Mouse (Mus musculus) gastrocnemius, postnatal 36 days (tissue): ENCODE data around the gene Prpf8. TPM values are rescaled to one million over a fixed set of nuclear protein-coding genes. Genes with fewer than 3 reads are reported as not detected.

Experiments
- DNase-seq, 2 experiments: peaks; one replicate each; pipeline ENCODE4 v3.0.0; 2022
- intact Hi-C: fragments of 180-260 bp; cut with DNase I; formaldehyde crosslinking; loops from one replicate; pipeline ENCODE4 v1.15.1; 2025
- total RNA-seq, 2 experiments: library from RNA; stranded (reverse); gene quantifications; 2 replicates each; pipeline ENCODE4 v1.2.3; 2021

Prpf8 gene
- total RNA-seq, 2 experiments from 2014 or later: 56.1 to 64.1 TPM

- DNase-seq: peak; percentile 88 to 89
- intact Hi-C loops: no loop called here
Measured at GRCm38 (mm10) chr11:75531469-75532242, 45.0 kb downstream of the Prpf8 start, which contains the start of gene Slc43a2. Gene Slc43a2, plus strand, starts transcription at chr11:75531694.

- no peak for DNase-seq
- intact Hi-C loops: no loop called here
Measured at GRCm38 (mm10) chr11:75532340-75533277, 46.0 kb downstream of the Prpf8 start.

GRCm38 (mm10) chr11:75533314-75534015 is 46.8 kb downstream of the Prpf8 start:
- intact Hi-C loops: no loop called here
- no peak for DNase-seq

- intact Hi-C loops: no loop called here
- DNase-seq: no peak
Measured at GRCm38 (mm10) chr11:75534286-75535033, 47.8 kb downstream of the Prpf8 start.

GRCm38 (mm10) chr11:75535106-75535795 is 48.6 kb downstream of the Prpf8 start:
- intact Hi-C loops: no loop called here
- DNase-seq: no peak

GRCm38 (mm10) chr11:75536255-75537024 is 49.8 kb downstream of the Prpf8 start:
- no peak for DNase-seq
- intact Hi-C loops: no loop called here

- intact Hi-C loops: no loop called here
Measured at GRCm38 (mm10) chr11:75537025-75537414, 50.4 kb downstream of the Prpf8 start.

GRCm38 (mm10) chr11:75537491-75538183 is 51.0 kb downstream of the Prpf8 start:
- no peak for DNase-seq
- intact Hi-C loops: no loop called here

More at GRCm38 (mm10) chr11:75537025-75537414, 50.4 kb downstream of the Prpf8 start:
- no peak for DNase-seq

GRCm38 (mm10) chr11:75538184-75538969 is 51.8 kb downstream of the Prpf8 start:
- no peak for DNase-seq
- intact Hi-C loops: no loop called here

GRCm38 (mm10) chr11:75538970-75539299 is 52.3 kb downstream of the Prpf8 start:
- DNase-seq: no peak
- intact Hi-C loops: no loop called here

GRCm38 (mm10) chr11:75540209-75540608 is 53.6 kb downstream of the Prpf8 start:
- intact Hi-C loops: no loop called here
- no peak for DNase-seq

GRCm38 (mm10) chr11:75540710-75541581 is 54.3 kb downstream of the Prpf8 start:
- DNase-seq: no peak
- intact Hi-C loops: no loop called here

GRCm38 (mm10) chr11:75544713-75545112 is 58.1 kb downstream of the Prpf8 start:
- no peak for DNase-seq
- intact Hi-C loops: no loop called here

- intact Hi-C loops: no loop called here
Measured at GRCm38 (mm10) chr11:75546057-75546456, 59.4 kb downstream of the Prpf8 start.

GRCm38 (mm10) chr11:75549658-75550111 is 63.1 kb downstream of the Prpf8 start:
- DNase-seq: no peak
- intact Hi-C loops: no loop called here

More at GRCm38 (mm10) chr11:75546057-75546456, 59.4 kb downstream of the Prpf8 start:
- no peak for DNase-seq
